Mouse (Mus musculus): ENCODE measurements around the gene Scn11a. TPM values are rescaled to one million over a fixed set of nuclear protein-coding genes. Genes with fewer than 3 reads are reported as not detected.
A peak's percentile ranks its signal among the peaks of the same experiment; 100 is the strongest.

The Scn11a gene
- polyA plus RNA-seq, 1 experiment from 2014 or later = 0.02 TPM

GRCm38 (mm10) chr9:119842541-119843169 is 17.4 kb upstream of the Scn11a start:
- Histone ChIP-seq H3K9me3 (replicated peaks; ENCODE audit: control insufficient read depth, low read length) (no peaks in the 10 kb centered on the region), H3K4me2 (ENCODE audit: low read depth, low read length) (no peak overlapping the region), H3K36me3 (ENCODE audit: control insufficient read depth, insufficient read depth) (no peaks in the 10 kb centered on the region), H3K27ac (ENCODE audit: low read length) (no peak overlapping the region), H3K4me1 (ENCODE audit: control insufficient read depth, low read depth, low read length) (no peaks in the 10 kb centered on the region; the same call in 1 of the 2 replicates), H3K27me3 (ENCODE audit: control insufficient read depth, insufficient read depth, low read depth, low read length) (no peaks in the 10 kb centered on the region), H3K4me3 (ENCODE audit: low read depth, low read length) (no peak overlapping the region), H3K9ac (ENCODE audit: low read depth, low read length) (no peak overlapping the region)
- WGBS (ENCODE audit: insufficient replicate concordance) = 34% methylated on average over 4 of the region's 4 CpGs
- no peak for ATAC-seq (ENCODE audit: low read depth)

GRCm38 (mm10) chr9:119842091-119842490 is 16.8 kb upstream of the Scn11a start:
- Histone ChIP-seq H3K36me3 (ENCODE audit: control insufficient read depth, insufficient read depth) (no peaks in the 10 kb centered on the region), H3K9ac (ENCODE audit: low read depth, low read length) (no peak overlapping the region), H3K4me3 (ENCODE audit: low read depth, low read length) (no peak overlapping the region), H3K9me3 (replicated peaks; ENCODE audit: control insufficient read depth, low read length) (no peaks in the 10 kb centered on the region), H3K27ac (ENCODE audit: low read length) (no peak overlapping the region), H3K4me2 (ENCODE audit: low read depth, low read length) (no peak overlapping the region), H3K4me1 (ENCODE audit: control insufficient read depth, low read depth, low read length) (no peaks in the 10 kb centered on the region; the same call in 1 of the 2 replicates), H3K27me3 (ENCODE audit: control insufficient read depth, insufficient read depth, low read depth, low read length) (no peaks in the 10 kb centered on the region)
- peak; percentile 63 for ATAC-seq (ENCODE audit: low read depth)
- WGBS (ENCODE audit: insufficient replicate concordance) = 34% methylated on average over 6 of the region's 6 CpGs

DNA sequence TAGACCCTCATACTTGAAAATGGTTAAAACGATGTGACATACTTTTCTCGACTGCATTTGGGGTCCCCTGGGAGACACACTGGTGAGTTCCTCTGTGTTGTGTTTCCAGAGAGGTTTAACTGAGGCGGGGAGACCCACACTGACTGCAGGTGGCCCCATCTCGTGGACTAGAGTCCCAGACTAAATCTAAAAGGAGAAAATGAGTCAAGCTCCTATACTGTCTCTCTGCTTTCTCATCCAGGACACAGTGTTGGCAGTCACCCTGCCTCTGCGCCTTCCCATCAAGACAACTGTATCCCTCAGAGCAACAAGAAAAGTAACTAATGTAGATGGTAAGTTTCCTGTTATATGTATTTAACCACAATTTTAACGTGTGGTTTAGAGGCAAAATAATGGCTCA is 15.9 kb upstream of the Scn11a start:
- H3K27ac ChIP-seq (ENCODE audit: low read length) = no peak overlapping the region
- no peak for ATAC-seq (ENCODE audit: low read depth)
- no peak overlapping the region for H3K4me3 ChIP-seq (ENCODE audit: low read depth, low read length)
- H3K9me3 ChIP-seq (replicated peaks; ENCODE audit: control insufficient read depth, low read length) = no peaks in the 10 kb centered on the region
- no peaks in the 10 kb centered on the region for H3K36me3 ChIP-seq (ENCODE audit: control insufficient read depth, insufficient read depth)
- no peak overlapping the region for H3K9ac ChIP-seq (ENCODE audit: low read depth, low read length)
- WGBS (ENCODE audit: insufficient replicate concordance) = 37% methylated on average over 6 of the region's 6 CpGs
- no peaks in the 10 kb centered on the region; the same call in 1 of the 2 replicates for H3K4me1 ChIP-seq (ENCODE audit: control insufficient read depth, low read depth, low read length)
- no peaks in the 10 kb centered on the region for H3K27me3 ChIP-seq (ENCODE audit: control insufficient read depth, insufficient read depth, low read depth, low read length)
- H3K4me2 ChIP-seq (ENCODE audit: low read depth, low read length) = no peak overlapping the region

GRCm38 (mm10) chr9:119835581-119836125 is 10.4 kb upstream of the Scn11a start:
- Histone ChIP-seq H3K27ac (ENCODE audit: low read length) (no peak overlapping the region), H3K27me3 (ENCODE audit: control insufficient read depth, insufficient read depth, low read depth, low read length) (no peaks in the 10 kb centered on the region), H3K4me3 (ENCODE audit: low read depth, low read length) (no peak overlapping the region), H3K36me3 (ENCODE audit: control insufficient read depth, insufficient read depth) (no peaks in the 10 kb centered on the region), H3K9me3 (replicated peaks; ENCODE audit: control insufficient read depth, low read length) (no peaks in the 10 kb centered on the region), H3K9ac (ENCODE audit: low read depth, low read length) (no peak overlapping the region), H3K4me1 (ENCODE audit: control insufficient read depth, low read depth, low read length) (no peaks in the 10 kb centered on the region), H3K4me2 (ENCODE audit: low read depth, low read length) (no peak overlapping the region)
- 62% methylated on average over 9 of the region's 9 CpGs for WGBS (ENCODE audit: insufficient replicate concordance)
- ATAC-seq (ENCODE audit: low read depth) = no peak

DNA sequence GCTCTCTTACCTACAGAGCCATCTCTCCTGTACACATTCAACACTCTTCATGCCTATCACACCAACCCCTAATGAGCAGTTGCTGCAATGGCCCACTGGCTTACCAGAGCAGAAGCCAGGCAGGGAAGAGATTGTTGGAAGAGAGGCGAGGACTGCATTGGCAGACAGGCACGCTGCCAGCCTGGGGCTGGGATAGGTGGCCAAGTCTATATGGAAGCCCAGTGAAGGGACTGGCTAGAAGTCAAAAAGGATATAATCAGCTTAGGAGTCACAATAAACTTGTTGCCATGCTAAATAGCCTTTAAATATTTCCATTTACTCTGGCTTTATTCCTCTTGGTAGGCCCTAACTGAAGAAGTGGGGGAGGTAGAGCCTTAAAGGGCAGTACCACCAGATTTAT is 5.7 kb upstream of the Scn11a start:
- ATAC-seq (ENCODE audit: low read depth) = no peak
- H3K27me3 ChIP-seq (ENCODE audit: control insufficient read depth, insufficient read depth, low read depth, low read length) = no peaks in the 10 kb centered on the region

DNA sequence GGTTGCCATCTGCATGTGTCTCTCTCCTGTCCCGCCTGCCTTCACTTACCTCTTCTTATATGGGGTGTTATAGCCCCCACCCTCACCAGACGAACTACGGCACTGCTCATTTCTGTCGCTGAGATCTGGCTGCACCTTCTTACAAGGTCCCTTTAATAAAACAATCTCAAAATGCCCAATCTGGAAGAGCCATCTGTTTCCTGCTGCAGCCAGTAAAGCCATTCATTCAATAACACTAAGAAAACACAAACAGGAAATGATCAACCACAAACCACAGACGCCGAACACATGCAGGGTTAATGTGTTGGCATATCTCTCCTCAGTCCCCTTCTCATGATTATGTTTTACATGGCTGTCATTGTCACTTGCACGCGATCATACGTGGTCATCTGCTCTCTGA is 1.5 kb downstream of the Scn11a start:
- Histone ChIP-seq H3K4me2 (ENCODE audit: low read depth, low read length) (no peak overlapping the region), H3K27ac (ENCODE audit: low read length) (no peak overlapping the region), H3K36me3 (ENCODE audit: control insufficient read depth, insufficient read depth) (no peaks in the 10 kb centered on the region), H3K27me3 (ENCODE audit: control insufficient read depth, insufficient read depth, low read depth, low read length) (no peaks in the 10 kb centered on the region), H3K9ac (ENCODE audit: low read depth, low read length) (no peak overlapping the region), H3K4me3 (ENCODE audit: low read depth, low read length) (no peak overlapping the region), H3K9me3 (replicated peaks; ENCODE audit: control insufficient read depth, low read length) (no peaks in the 10 kb centered on the region), H3K4me1 (ENCODE audit: control insufficient read depth, low read depth, low read length) (no peaks in the 10 kb centered on the region)
- 13% methylated on average over 9 of the region's 9 CpGs for WGBS (ENCODE audit: insufficient replicate concordance)
- no peak for ATAC-seq (ENCODE audit: low read depth)

More for the DNA sequence above, 5.7 kb upstream of the Scn11a start:
- Histone ChIP-seq H3K36me3 (ENCODE audit: control insufficient read depth, insufficient read depth) (no peaks in the 10 kb centered on the region), H3K9ac (ENCODE audit: low read depth, low read length) (no peak overlapping the region), H3K4me1 (ENCODE audit: control insufficient read depth, low read depth, low read length) (no peaks in the 10 kb centered on the region), H3K4me2 (ENCODE audit: low read depth, low read length) (no peak overlapping the region), H3K27ac (ENCODE audit: low read length) (no peak overlapping the region), H3K4me3 (ENCODE audit: low read depth, low read length) (no peak overlapping the region), H3K9me3 (replicated peaks; ENCODE audit: control insufficient read depth, low read length) (no peaks in the 10 kb centered on the region)
- WGBS (ENCODE audit: insufficient replicate concordance) = 54% methylated on average over 2 of the region's 2 CpGs

GRCm38 (mm10) chr9:119813631-119814030 is 11.6 kb downstream of the Scn11a start:
- 79% methylated on average over 5 of the region's 5 CpGs for WGBS (ENCODE audit: insufficient replicate concordance)
- Histone ChIP-seq H3K36me3 (ENCODE audit: control insufficient read depth, insufficient read depth) (no peaks in the 10 kb centered on the region), H3K9ac (ENCODE audit: low read depth, low read length) (no peak overlapping the region), H3K27me3 (ENCODE audit: control insufficient read depth, insufficient read depth, low read depth, low read length) (no peaks in the 10 kb centered on the region), H3K4me2 (ENCODE audit: low read depth, low read length) (no peak overlapping the region), H3K9me3 (replicated peaks; ENCODE audit: control insufficient read depth, low read length) (peaks cover 4% of the 10 kb centered on the region; the same call in 1 of the 2 replicates), H3K27ac (ENCODE audit: low read length) (no peak overlapping the region), H3K4me3 (ENCODE audit: low read depth, low read length) (no peak overlapping the region), H3K4me1 (ENCODE audit: control insufficient read depth, low read depth, low read length) (no peaks in the 10 kb centered on the region)
- ATAC-seq (ENCODE audit: low read depth) = no peak

DNA sequence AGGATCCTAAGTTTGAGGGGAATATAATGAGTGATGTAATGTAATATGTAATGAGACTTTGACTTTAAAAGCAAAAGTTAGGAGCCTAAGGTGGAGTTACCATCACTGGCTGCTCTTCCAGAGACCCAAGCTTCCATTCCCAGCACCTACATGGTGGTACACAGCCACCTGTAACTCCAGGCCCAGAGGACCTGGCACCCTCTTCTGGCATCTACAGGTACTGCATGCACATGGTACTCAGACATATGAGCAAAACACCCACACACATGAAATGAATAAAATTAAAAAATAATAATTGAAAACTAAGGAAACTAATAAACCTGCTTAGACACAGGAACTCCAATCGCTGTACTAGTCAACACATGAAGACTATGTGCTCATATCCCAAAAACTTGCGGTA is 18.8 kb downstream of the Scn11a start:
- Histone ChIP-seq H3K9ac (ENCODE audit: low read depth, low read length) (no peak overlapping the region), H3K27ac (ENCODE audit: low read length) (no peak overlapping the region), H3K36me3 (ENCODE audit: control insufficient read depth, insufficient read depth) (no peaks in the 10 kb centered on the region), H3K4me1 (ENCODE audit: control insufficient read depth, low read depth, low read length) (no peaks in the 10 kb centered on the region), H3K27me3 (ENCODE audit: control insufficient read depth, insufficient read depth, low read depth, low read length) (no peaks in the 10 kb centered on the region), H3K4me3 (ENCODE audit: low read depth, low read length) (no peak overlapping the region), H3K9me3 (replicated peaks; ENCODE audit: control insufficient read depth, low read length) (no peaks in the 10 kb centered on the region), H3K4me2 (ENCODE audit: low read depth, low read length) (no peak overlapping the region)
- 57% methylated on average over 2 of the region's 2 CpGs for WGBS (ENCODE audit: insufficient replicate concordance)
- no peak for ATAC-seq (ENCODE audit: low read depth)

DNA sequence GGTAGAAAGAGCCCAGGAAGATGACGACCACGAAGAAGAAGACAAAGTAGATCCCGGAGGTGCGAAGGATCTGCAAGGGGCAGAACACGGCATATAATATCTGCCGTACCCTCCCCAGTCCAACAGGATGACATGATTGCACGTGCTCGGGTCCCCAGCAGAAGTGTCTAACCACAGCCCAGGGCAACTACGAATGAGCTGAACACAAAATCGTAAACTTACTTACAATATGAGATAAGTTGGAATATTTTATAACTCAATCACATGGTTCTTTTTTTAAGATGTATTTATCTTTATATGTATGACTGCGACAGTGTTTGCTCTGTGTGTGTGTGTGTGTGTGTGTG is 20.8 kb downstream of the Scn11a start:
- no peaks in the 10 kb centered on the region for H3K9me3 ChIP-seq (replicated peaks; ENCODE audit: control insufficient read depth, low read length)
- no peaks in the 10 kb centered on the region for H3K27me3 ChIP-seq (ENCODE audit: control insufficient read depth, insufficient read depth, low read depth, low read length)
- H3K36me3 ChIP-seq (ENCODE audit: control insufficient read depth, insufficient read depth) = no peaks in the 10 kb centered on the region
- WGBS (ENCODE audit: insufficient replicate concordance) = 33% methylated on average over 11 of the region's 11 CpGs
- H3K9ac ChIP-seq (ENCODE audit: low read depth, low read length) = no peak overlapping the region
- H3K4me1 ChIP-seq (ENCODE audit: control insufficient read depth, low read depth, low read length) = no peaks in the 10 kb centered on the region
- no peak overlapping the region for H3K27ac ChIP-seq (ENCODE audit: low read length)
- no peak for ATAC-seq (ENCODE audit: low read depth)
- H3K4me3 ChIP-seq (ENCODE audit: low read depth, low read length) = no peak overlapping the region
- no peak overlapping the region for H3K4me2 ChIP-seq (ENCODE audit: low read depth, low read length)
